Mouse (Mus musculus): ENCODE measurements at regions not wholly inside any gene's neighbourhood (a gene's known extent, or its start where the extent isn't known, plus 50 kb on each side); places are given as distances from the start of the nearest gene placed in this dataset.

GRCm38 (mm10) chr10:21712828-21713227 is 119.9 kb downstream of the 1700020N01Rik start:
- Histone ChIP-seq H3K4me3 (ENCODE audit: low read length) (no peak overlapping the region), H3K9me3 (ENCODE audit: control insufficient read depth, low read length) (no peaks in the 10 kb centered on the region; the same call in 1 of the 2 replicates), H3K4me1 (ENCODE audit: control insufficient read depth, insufficient read depth, low read depth, low read length) (no peaks in the 10 kb centered on the region), H3K36me3 (ENCODE audit: control insufficient read depth, insufficient read depth, low read length) (no peaks in the 10 kb centered on the region), H3K27me3 (replicated peaks; ENCODE audit: control insufficient read depth, insufficient read depth, low read length) (no peaks in the 10 kb centered on the region), H3K4me2 (ENCODE audit: low read length) (no peak overlapping the region), H3K27ac (ENCODE audit: low read depth, low read length) (no peak overlapping the region), H3K9ac (ENCODE audit: low read depth, low read length) (no peak overlapping the region)
- WGBS = 82% methylated on average over 3 of the region's 3 CpGs
- no peak for ATAC-seq

- Histone ChIP-seq H3K4me1 (ENCODE audit: control insufficient read depth, insufficient read depth, low read depth, low read length) (no peaks in the 10 kb centered on the region), H3K9me3 (ENCODE audit: control insufficient read depth, low read length) (no peaks in the 10 kb centered on the region), H3K27me3 (replicated peaks; ENCODE audit: control insufficient read depth, insufficient read depth, low read length) (no peaks in the 10 kb centered on the region), H3K27ac (ENCODE audit: low read depth, low read length) (no peak overlapping the region), H3K4me2 (ENCODE audit: low read length) (no peak overlapping the region), H3K4me3 (ENCODE audit: low read length) (no peak overlapping the region), H3K36me3 (ENCODE audit: control insufficient read depth, insufficient read depth, low read length) (no peaks in the 10 kb centered on the region), H3K9ac (ENCODE audit: low read depth, low read length) (no peak overlapping the region)
- ATAC-seq = no peak
- WGBS = 95% methylated on average over 3 of the region's 3 CpGs
These were observed 122.5 kb downstream of the 1700020N01Rik start for GRCm38 (mm10) chr10:21715436-21715835.

- Histone ChIP-seq H3K4me3 (ENCODE audit: low read length) (no peak overlapping the region), H3K4me2 (ENCODE audit: low read length) (no peak overlapping the region), H3K36me3 (ENCODE audit: control insufficient read depth, insufficient read depth, low read length) (no peaks in the 10 kb centered on the region), H3K9me3 (ENCODE audit: control insufficient read depth, low read length) (no peaks in the 10 kb centered on the region), H3K9ac (ENCODE audit: low read depth, low read length) (no peak overlapping the region), H3K27ac (ENCODE audit: low read depth, low read length) (no peak overlapping the region), H3K4me1 (ENCODE audit: control insufficient read depth, insufficient read depth, low read depth, low read length) (no peaks in the 10 kb centered on the region), H3K27me3 (replicated peaks; ENCODE audit: control insufficient read depth, insufficient read depth, low read length) (no peaks in the 10 kb centered on the region)
- WGBS = 62% methylated on average over 4 of the region's 4 CpGs
- no peak for ATAC-seq
These were observed 125.2 kb downstream of the 1700020N01Rik start for GRCm38 (mm10) chr10:21718189-21718588.

DNA sequence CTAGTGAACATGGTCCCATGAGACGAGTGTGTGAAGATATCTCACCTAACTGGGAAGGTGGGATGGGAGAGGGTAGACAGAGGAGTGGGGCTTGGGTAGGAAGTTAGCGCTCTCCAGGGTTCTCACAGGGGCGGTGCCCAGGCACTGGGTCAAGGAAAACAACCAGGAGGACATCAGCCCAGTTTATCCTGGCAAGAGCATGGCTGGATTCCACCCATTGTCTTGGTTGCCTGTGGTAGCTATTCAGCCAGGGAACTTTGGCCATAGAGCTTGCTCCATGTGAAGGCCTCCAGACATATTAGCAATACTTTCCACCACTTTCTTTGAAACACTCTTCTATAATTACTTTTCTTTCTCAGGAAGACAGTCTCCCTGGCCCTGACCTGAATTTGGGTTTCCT is 131.4 kb downstream of the 1700020N01Rik start:
- Histone ChIP-seq H3K36me3 (ENCODE audit: control insufficient read depth, insufficient read depth, low read length) (no peaks in the 10 kb centered on the region), H3K27ac (ENCODE audit: low read depth, low read length) (no peak overlapping the region), H3K9ac (ENCODE audit: low read depth, low read length) (no peak overlapping the region), H3K4me3 (ENCODE audit: low read length) (no peak overlapping the region), H3K27me3 (replicated peaks; ENCODE audit: control insufficient read depth, insufficient read depth, low read length) (no peaks in the 10 kb centered on the region), H3K9me3 (ENCODE audit: control insufficient read depth, low read length) (no peaks in the 10 kb centered on the region), H3K4me1 (ENCODE audit: control insufficient read depth, insufficient read depth, low read depth, low read length) (no peaks in the 10 kb centered on the region), H3K4me2 (ENCODE audit: low read length) (no peak overlapping the region)
- ATAC-seq = no peak
- 94% methylated on average over 3 of the region's 3 CpGs for WGBS

GRCm38 (mm10) chr10:21724999-21725398 is 132.1 kb downstream of the 1700020N01Rik start:
- H3K4me1 ChIP-seq (ENCODE audit: control insufficient read depth, insufficient read depth, low read depth, low read length) = no peaks in the 10 kb centered on the region
- H3K9me3 ChIP-seq (ENCODE audit: control insufficient read depth, low read length) = no peaks in the 10 kb centered on the region
- WGBS = 90% methylated on average over 3 of the region's 3 CpGs
- H3K9ac ChIP-seq (ENCODE audit: low read depth, low read length) = no peak overlapping the region
- H3K27ac ChIP-seq (ENCODE audit: low read depth, low read length) = no peak overlapping the region
- H3K4me2 ChIP-seq (ENCODE audit: low read length) = no peak overlapping the region
- no peaks in the 10 kb centered on the region for H3K27me3 ChIP-seq (replicated peaks; ENCODE audit: control insufficient read depth, insufficient read depth, low read length)
- H3K36me3 ChIP-seq (ENCODE audit: control insufficient read depth, insufficient read depth, low read length) = no peaks in the 10 kb centered on the region
- no peak overlapping the region for H3K4me3 ChIP-seq (ENCODE audit: low read length)
- no peak for ATAC-seq

DNA sequence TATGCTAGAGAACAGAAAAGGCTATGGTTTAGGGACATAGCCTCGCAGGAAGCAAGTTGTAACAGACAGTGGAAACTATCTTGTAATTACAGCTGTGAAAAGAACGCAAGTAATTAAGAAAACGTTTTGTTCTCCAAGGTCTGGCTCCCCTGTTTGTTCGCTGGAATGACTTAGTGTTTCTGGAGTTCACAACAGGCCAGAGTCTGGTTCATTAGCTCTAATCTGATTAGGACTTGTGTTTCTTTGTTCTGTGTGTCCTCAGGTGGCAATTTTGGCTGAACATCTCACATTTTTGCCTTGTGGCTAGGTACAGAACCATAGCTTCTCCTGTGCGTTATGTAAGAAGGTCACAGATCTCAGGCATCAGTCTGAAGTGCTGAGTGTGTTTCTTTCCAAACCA is 141.7 kb upstream of the Sgk1 start:
- Histone ChIP-seq H3K4me2 (ENCODE audit: low read length) (no peak overlapping the region), H3K9ac (ENCODE audit: low read depth, low read length) (no peak overlapping the region), H3K4me3 (ENCODE audit: low read length) (no peak overlapping the region), H3K4me1 (ENCODE audit: control insufficient read depth, insufficient read depth, low read depth, low read length) (no peaks in the 10 kb centered on the region), H3K36me3 (ENCODE audit: control insufficient read depth, insufficient read depth, low read length) (no peaks in the 10 kb centered on the region), H3K27me3 (replicated peaks; ENCODE audit: control insufficient read depth, insufficient read depth, low read length) (no peaks in the 10 kb centered on the region), H3K9me3 (ENCODE audit: control insufficient read depth, low read length) (no peaks in the 10 kb centered on the region), H3K27ac (ENCODE audit: low read depth, low read length) (no peak overlapping the region)
- WGBS = 39% methylated on average over 5 of the region's 5 CpGs
- no peak for ATAC-seq

DNA sequence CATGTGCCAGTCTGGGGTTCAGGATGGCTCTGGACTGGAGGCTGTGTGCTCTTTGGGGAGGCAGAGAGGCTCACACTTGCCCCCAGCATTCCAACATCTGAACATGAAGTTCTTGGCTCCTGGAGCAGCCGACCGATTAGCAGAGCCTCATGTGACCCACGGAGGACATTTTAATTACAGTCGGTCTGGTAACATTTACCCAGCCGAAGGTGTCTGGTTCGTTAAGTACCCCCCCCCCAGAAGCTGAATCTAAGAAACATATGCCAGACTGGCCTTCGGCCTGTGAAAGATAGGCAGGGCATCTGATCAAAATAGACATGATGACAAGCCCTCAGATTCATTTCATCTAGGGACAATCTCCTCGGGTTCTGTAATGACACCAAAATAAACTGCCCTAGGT is 140.4 kb upstream of the Sgk1 start:
- no peaks in the 10 kb centered on the region for H3K27me3 ChIP-seq (replicated peaks; ENCODE audit: control insufficient read depth, insufficient read depth, low read length)
- H3K4me3 ChIP-seq (ENCODE audit: low read length) = no peak overlapping the region
- no peaks in the 10 kb centered on the region for H3K36me3 ChIP-seq (ENCODE audit: control insufficient read depth, insufficient read depth, low read length)
- no peaks in the 10 kb centered on the region for H3K4me1 ChIP-seq (ENCODE audit: control insufficient read depth, insufficient read depth, low read depth, low read length)
- H3K9me3 ChIP-seq (ENCODE audit: control insufficient read depth, low read length) = no peaks in the 10 kb centered on the region
- no peak overlapping the region for H3K27ac ChIP-seq (ENCODE audit: low read depth, low read length)
- no peak overlapping the region for H3K4me2 ChIP-seq (ENCODE audit: low read length)
- no peak for ATAC-seq
- H3K9ac ChIP-seq (ENCODE audit: low read depth, low read length) = no peak overlapping the region
- 74% methylated on average over 8 of the region's 8 CpGs for WGBS

DNA sequence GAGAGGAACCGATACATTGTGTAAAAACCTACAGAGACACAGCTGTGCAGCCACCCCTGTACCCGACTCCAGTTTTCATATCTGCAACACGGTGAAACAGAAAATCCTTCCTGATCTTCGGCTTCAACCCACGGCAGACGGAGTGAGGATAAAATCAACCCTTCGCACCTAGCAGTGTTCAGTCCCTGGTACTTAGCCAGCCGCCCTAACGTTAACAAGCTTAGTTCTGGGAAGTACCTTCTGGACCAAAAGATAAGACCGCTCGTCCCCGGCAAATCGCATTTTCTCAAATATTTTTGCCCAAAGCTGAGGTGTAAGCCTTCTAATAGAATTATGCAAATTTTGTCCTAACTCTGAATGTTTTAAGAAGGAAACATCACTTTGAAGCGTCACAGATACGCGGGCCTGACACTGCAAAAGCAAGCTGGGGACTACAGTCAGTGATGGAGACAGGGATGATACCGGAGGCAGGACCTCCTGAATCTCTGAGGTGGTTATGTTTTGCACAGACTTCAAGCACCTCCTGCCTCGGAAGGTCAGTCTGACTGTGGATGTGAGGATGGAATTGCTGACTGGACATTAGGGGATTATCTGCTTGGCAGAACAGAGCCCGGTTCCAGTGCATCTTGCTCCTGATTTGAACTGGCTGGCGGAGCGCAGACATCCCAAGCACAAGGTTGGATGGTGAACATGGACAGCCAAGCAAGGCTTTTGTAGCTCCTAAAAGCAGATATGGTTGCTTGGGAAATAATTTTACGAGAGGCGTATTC is 139.8 kb upstream of the Sgk1 start:
- no peak for ATAC-seq
- H3K4me1 ChIP-seq (ENCODE audit: control insufficient read depth, insufficient read depth, low read depth, low read length) = no peaks in the 10 kb centered on the region
- no peak overlapping the region for H3K4me2 ChIP-seq (ENCODE audit: low read length)
- 87% methylated on average over 23 of the region's 23 CpGs for WGBS
- no peak overlapping the region for H3K27ac ChIP-seq (ENCODE audit: low read depth, low read length)
- no peaks in the 10 kb centered on the region for H3K9me3 ChIP-seq (ENCODE audit: control insufficient read depth, low read length)
- H3K36me3 ChIP-seq (ENCODE audit: control insufficient read depth, insufficient read depth, low read length) = no peaks in the 10 kb centered on the region
- H3K4me3 ChIP-seq (ENCODE audit: low read length) = no peak overlapping the region
- no peak overlapping the region for H3K9ac ChIP-seq (ENCODE audit: low read depth, low read length)
- no peaks in the 10 kb centered on the region for H3K27me3 ChIP-seq (replicated peaks; ENCODE audit: control insufficient read depth, insufficient read depth, low read length)

GRCm38 (mm10) chr10:21743396-21743795 is 138.6 kb upstream of the Sgk1 start:
- Histone ChIP-seq H3K27me3 (replicated peaks; ENCODE audit: control insufficient read depth, insufficient read depth, low read length) (no peaks in the 10 kb centered on the region), H3K4me3 (ENCODE audit: low read length) (no peak overlapping the region), H3K9me3 (ENCODE audit: control insufficient read depth, low read length) (no peaks in the 10 kb centered on the region), H3K36me3 (ENCODE audit: control insufficient read depth, insufficient read depth, low read length) (no peaks in the 10 kb centered on the region), H3K4me2 (ENCODE audit: low read length) (no peak overlapping the region), H3K4me1 (ENCODE audit: control insufficient read depth, insufficient read depth, low read depth, low read length) (no peaks in the 10 kb centered on the region), H3K27ac (ENCODE audit: low read depth, low read length) (no peak overlapping the region), H3K9ac (ENCODE audit: low read depth, low read length) (no peak overlapping the region)
- WGBS = 90% methylated on average over 4 of the region's 4 CpGs
- ATAC-seq = no peak
